Mouse (Mus musculus): ENCODE measurements around the gene Prtn3. TPM values are rescaled to one million over a fixed set of nuclear protein-coding genes. Genes with fewer than 3 reads are reported as not detected.
A peak's percentile ranks its signal among the peaks of the same experiment; 100 is the strongest.

Gene Prtn3
- polyA plus RNA-seq, 1 experiment from 2014 or later: 10.9 TPM

GRCm38 (mm10) chr10:79857452-79857811 is 16.8 kb upstream of the Prtn3 start:
- Histone ChIP-seq H3K36me3 (replicated peaks; ENCODE audit: control insufficient read depth, insufficient read depth, low read depth, low read length) (peaks cover 24% of the 10 kb centered on the region), H3K27me3 (ENCODE audit: control insufficient read depth, insufficient read depth, low read length) (no peaks in the 10 kb centered on the region), H3K4me1 (ENCODE audit: control insufficient read depth, insufficient read depth, low read length) (peaks cover 23% of the 10 kb centered on the region), H3K9me3 (replicated peaks; ENCODE audit: control insufficient read depth, low read length) (no peaks in the 10 kb centered on the region), H3K27ac (replicated peaks; ENCODE audit: low read depth, low read length) (no peak overlapping the region), H3K4me3 (ENCODE audit: low read depth, low read length) (peak overlapping the region; percentile 100), H3K4me2 (ENCODE audit: low read depth, low read length) (peak overlapping the region; percentile 99), H3K9ac (replicated peaks; ENCODE audit: low read length) (peak overlapping the region; percentile 99; the same call in 1 of the 2 replicates)
- DNase-seq (ENCODE audit: low spot score): no peak
- WGBS: 41% methylated on average over 4 of the region's 4 CpGs
- no peak for ATAC-seq (replicated peaks; ENCODE audit: insufficient number of reproducible peaks, low FRiP score, low TSS enrichment, low read depth)

- Histone ChIP-seq H3K9ac (replicated peaks; ENCODE audit: low read length) (no peak overlapping the region; the same call in 1 of the 2 replicates), H3K4me2 (ENCODE audit: low read depth, low read length) (peak overlapping the region; percentile 99), H3K36me3 (replicated peaks; ENCODE audit: control insufficient read depth, insufficient read depth, low read depth, low read length) (peaks cover 28% of the 10 kb centered on the region), H3K9me3 (replicated peaks; ENCODE audit: control insufficient read depth, low read length) (no peaks in the 10 kb centered on the region), H3K27ac (replicated peaks; ENCODE audit: low read depth, low read length) (no peak overlapping the region), H3K4me3 (ENCODE audit: low read depth, low read length) (peak overlapping the region; percentile 100; the same call in 1 of the 2 replicates), H3K4me1 (ENCODE audit: control insufficient read depth, insufficient read depth, low read length) (peaks cover 18% of the 10 kb centered on the region), H3K27me3 (ENCODE audit: control insufficient read depth, insufficient read depth, low read length) (no peaks in the 10 kb centered on the region)
- WGBS: 80% methylated on average over 2 of the region's 2 CpGs
- no peak for DNase-seq (ENCODE audit: low spot score)
- no peak for ATAC-seq (replicated peaks; ENCODE audit: insufficient number of reproducible peaks, low FRiP score, low TSS enrichment, low read depth)
Observed at GRCm38 (mm10) chr10:79857894-79858293, 16.4 kb upstream of the Prtn3 start.

GRCm38 (mm10) chr10:79858416-79859074 is 15.7 kb upstream of the Prtn3 start:
- Histone ChIP-seq H3K27ac (replicated peaks; ENCODE audit: low read depth, low read length) (no peak overlapping the region), H3K4me2 (ENCODE audit: low read depth, low read length) (peak overlapping the region; percentile 99; the same call in 1 of the 2 replicates), H3K4me3 (ENCODE audit: low read depth, low read length) (peak overlapping the region; percentile 100; the same call in 1 of the 2 replicates), H3K4me1 (ENCODE audit: control insufficient read depth, insufficient read depth, low read length) (peaks cover 15% of the 10 kb centered on the region), H3K27me3 (ENCODE audit: control insufficient read depth, insufficient read depth, low read length) (no peaks in the 10 kb centered on the region), H3K36me3 (replicated peaks; ENCODE audit: control insufficient read depth, insufficient read depth, low read depth, low read length) (peaks cover 29% of the 10 kb centered on the region), H3K9me3 (replicated peaks; ENCODE audit: control insufficient read depth, low read length) (no peaks in the 10 kb centered on the region), H3K9ac (replicated peaks; ENCODE audit: low read length) (no peak overlapping the region)
- WGBS: 67% methylated on average over 17 of the region's 17 CpGs
- DNase-seq (ENCODE audit: low spot score): no peak
- no peak for ATAC-seq (replicated peaks; ENCODE audit: insufficient number of reproducible peaks, low FRiP score, low TSS enrichment, low read depth)

- 90% methylated on average over 11 of the region's 11 CpGs for WGBS
- no peak overlapping the region for H3K9ac ChIP-seq (replicated peaks; ENCODE audit: low read length)
- H3K27me3 ChIP-seq (ENCODE audit: control insufficient read depth, insufficient read depth, low read length): no peaks in the 10 kb centered on the region
- no peak overlapping the region for H3K27ac ChIP-seq (replicated peaks; ENCODE audit: low read depth, low read length)
- H3K4me3 ChIP-seq (ENCODE audit: low read depth, low read length): no peak overlapping the region
- peaks cover 15% of the 10 kb centered on the region for H3K4me1 ChIP-seq (ENCODE audit: control insufficient read depth, insufficient read depth, low read length)
- no peak for DNase-seq (ENCODE audit: low spot score)
- no peak for ATAC-seq (replicated peaks; ENCODE audit: insufficient number of reproducible peaks, low FRiP score, low TSS enrichment, low read depth)
- no peak overlapping the region for H3K4me2 ChIP-seq (ENCODE audit: low read depth, low read length)
- H3K9me3 ChIP-seq (replicated peaks; ENCODE audit: control insufficient read depth, low read length): no peaks in the 10 kb centered on the region
- H3K36me3 ChIP-seq (replicated peaks; ENCODE audit: control insufficient read depth, insufficient read depth, low read depth, low read length): peaks cover 29% of the 10 kb centered on the region
Observed at GRCm38 (mm10) chr10:79859116-79859515, 15.2 kb upstream of the Prtn3 start.

GRCm38 (mm10) chr10:79860079-79860911 is 14.0 kb upstream of the Prtn3 start:
- DNase-seq (ENCODE audit: low spot score) (no peak), ATAC-seq (replicated peaks; ENCODE audit: insufficient number of reproducible peaks, low FRiP score, low TSS enrichment, low read depth) (no peak)
- H3K27ac ChIP-seq (replicated peaks; ENCODE audit: low read depth, low read length): peak overlapping the region; percentile 4; the same call in 1 of the 2 replicates
- H3K9me3 ChIP-seq (replicated peaks; ENCODE audit: control insufficient read depth, low read length): no peaks in the 10 kb centered on the region
- no peak overlapping the region for H3K9ac ChIP-seq (replicated peaks; ENCODE audit: low read length)
- 93% methylated on average over 26 of the region's 26 CpGs for WGBS
- H3K4me2 ChIP-seq (ENCODE audit: low read depth, low read length): no peak overlapping the region
- peaks cover 15% of the 10 kb centered on the region for H3K4me1 ChIP-seq (ENCODE audit: control insufficient read depth, insufficient read depth, low read length)
- no peak overlapping the region for H3K4me3 ChIP-seq (ENCODE audit: low read depth, low read length)
- no peaks in the 10 kb centered on the region for H3K27me3 ChIP-seq (ENCODE audit: control insufficient read depth, insufficient read depth, low read length)
- peaks cover 29% of the 10 kb centered on the region for H3K36me3 ChIP-seq (replicated peaks; ENCODE audit: control insufficient read depth, insufficient read depth, low read depth, low read length)

DNA sequence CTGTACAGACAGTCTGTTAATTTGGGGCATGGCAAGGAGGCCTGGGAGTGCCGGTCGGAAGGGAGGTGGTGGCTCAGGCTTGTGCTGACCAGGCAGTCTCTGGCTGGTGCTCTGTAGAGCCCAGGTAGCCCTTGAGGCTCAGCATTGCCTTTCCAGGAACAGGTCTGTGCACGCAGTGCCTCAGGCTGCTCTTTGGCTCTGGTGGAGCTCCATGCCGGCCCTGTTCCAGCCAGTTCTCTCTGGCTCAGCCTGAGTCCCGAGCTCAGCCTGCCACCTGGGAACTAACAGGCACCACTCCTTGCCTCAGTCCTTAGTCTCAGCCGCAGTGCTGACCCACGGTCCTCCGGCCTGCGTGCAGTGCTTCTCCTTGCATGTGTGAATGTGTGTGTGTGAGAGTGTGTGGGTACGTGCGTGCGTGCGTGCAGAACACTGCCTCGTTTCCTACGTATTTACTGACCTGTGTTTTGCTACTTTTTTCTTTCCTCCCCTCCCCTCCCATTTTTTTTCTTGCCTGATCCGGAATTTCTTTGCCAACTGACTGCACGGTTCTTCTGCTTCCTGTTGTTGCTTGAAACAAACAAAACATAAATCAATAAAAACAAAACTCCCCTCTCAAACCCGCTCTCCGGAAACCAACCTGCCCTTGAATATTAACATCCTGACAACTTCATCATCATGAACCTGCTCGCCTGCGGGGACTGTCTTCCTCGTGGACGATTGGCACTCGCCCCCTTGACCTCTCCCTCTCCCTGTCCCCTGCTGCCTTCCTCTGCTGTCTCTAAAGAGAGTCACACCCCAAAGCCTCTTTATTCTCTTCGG is 12.8 kb upstream of the Prtn3 start:
- no peak overlapping the region for H3K4me2 ChIP-seq (ENCODE audit: low read depth, low read length)
- peaks cover 29% of the 10 kb centered on the region for H3K36me3 ChIP-seq (replicated peaks; ENCODE audit: control insufficient read depth, insufficient read depth, low read depth, low read length)
- no peak overlapping the region for H3K4me3 ChIP-seq (ENCODE audit: low read depth, low read length)
- H3K4me1 ChIP-seq (ENCODE audit: control insufficient read depth, insufficient read depth, low read length): peaks cover 12% of the 10 kb centered on the region
- WGBS: 82% methylated on average over 25 of the region's 25 CpGs
- no peak overlapping the region for H3K27ac ChIP-seq (replicated peaks; ENCODE audit: low read depth, low read length)
- H3K9me3 ChIP-seq (replicated peaks; ENCODE audit: control insufficient read depth, low read length): no peaks in the 10 kb centered on the region
- no peaks in the 10 kb centered on the region for H3K27me3 ChIP-seq (ENCODE audit: control insufficient read depth, insufficient read depth, low read length)
- ATAC-seq (replicated peaks; ENCODE audit: insufficient number of reproducible peaks, low FRiP score, low TSS enrichment, low read depth): no peak
- no peak for DNase-seq (ENCODE audit: low spot score)
- no peak overlapping the region for H3K9ac ChIP-seq (replicated peaks; ENCODE audit: low read length)

DNA sequence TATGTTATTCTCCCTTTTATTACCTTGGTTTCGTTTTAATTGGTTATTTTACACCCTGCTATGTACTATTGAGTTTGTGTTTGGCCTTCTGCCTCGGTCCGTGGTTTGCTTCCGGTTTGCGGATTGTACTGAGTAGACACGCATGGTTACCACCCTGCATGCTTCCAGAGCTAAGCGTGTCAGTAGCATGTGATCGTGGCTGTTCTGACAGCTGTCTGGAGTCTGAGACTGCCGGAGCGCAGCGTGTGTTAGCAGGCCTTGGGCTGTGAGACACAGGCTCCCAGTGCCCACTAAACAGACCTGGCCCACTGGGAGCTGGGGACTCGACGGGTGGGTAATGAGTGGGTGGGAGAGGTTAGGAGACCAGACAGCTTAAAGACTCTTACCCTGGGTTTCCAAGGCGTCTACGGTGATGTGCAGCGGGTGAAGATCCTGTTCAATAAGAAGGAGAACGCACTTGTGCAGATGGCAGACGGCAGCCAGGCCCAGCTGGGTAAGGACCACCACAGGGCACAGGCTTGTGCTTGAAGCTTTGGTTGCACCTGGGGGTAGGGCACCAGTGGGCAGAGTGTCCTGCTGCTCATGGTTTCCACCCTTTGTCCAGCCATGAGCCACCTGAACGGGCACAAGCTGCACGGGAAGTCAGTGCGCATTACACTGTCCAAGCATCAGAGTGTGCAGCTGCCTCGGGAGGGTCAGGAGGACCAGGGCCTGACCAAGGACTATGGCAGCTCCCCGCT is 12.1 kb upstream of the Prtn3 start:
- peaks cover 5% of the 10 kb centered on the region for H3K4me1 ChIP-seq (ENCODE audit: control insufficient read depth, insufficient read depth, low read length)
- 92% methylated on average over 23 of the region's 23 CpGs for WGBS
- H3K27me3 ChIP-seq (ENCODE audit: control insufficient read depth, insufficient read depth, low read length): no peaks in the 10 kb centered on the region
- H3K9me3 ChIP-seq (replicated peaks; ENCODE audit: control insufficient read depth, low read length): no peaks in the 10 kb centered on the region
- no peak overlapping the region for H3K4me2 ChIP-seq (ENCODE audit: low read depth, low read length)
- H3K27ac ChIP-seq (replicated peaks; ENCODE audit: low read depth, low read length): no peak overlapping the region; the same call in 1 of the 2 replicates
- ATAC-seq (replicated peaks; ENCODE audit: insufficient number of reproducible peaks, low FRiP score, low TSS enrichment, low read depth): no peak
- peaks cover 31% of the 10 kb centered on the region for H3K36me3 ChIP-seq (replicated peaks; ENCODE audit: control insufficient read depth, insufficient read depth, low read depth, low read length)
- H3K4me3 ChIP-seq (ENCODE audit: low read depth, low read length): no peak overlapping the region
- H3K9ac ChIP-seq (replicated peaks; ENCODE audit: low read length): no peak overlapping the region
- DNase-seq (ENCODE audit: low spot score): no peak
